Mouse (Mus musculus) myocyte (in vitro differentiated cells): ENCODE results near the gene Rere.

Experiments
- E2F4 ChIP-seq: IDR thresholded peaks from one replicate; pipeline ENCODE4 v1.6.1; 2011; ENCODE audit warnings: mild to moderate bottlenecking, control low read depth, moderate library complexity; ENCODE audit not compliant: insufficient read depth
- MAX ChIP-seq: IDR thresholded peaks from one replicate; pipeline ENCODE4 v1.6.1; 2011; ENCODE audit warnings: low read depth, mild to moderate bottlenecking, control low read depth
- MYOD1 ChIP-seq, 3 experiments: IDR thresholded peaks; one replicate each; pipeline ENCODE4 v1.6.1; 2011; ENCODE audit warnings: control low read depth in 2 of 3, low read depth in 2 of 3, mild to moderate bottlenecking in 2 of 3, moderate library complexity in 1 of 3; ENCODE audit not compliant: insufficient read length in 2 of 3, control insufficient read depth in 1 of 3
- MYOG ChIP-seq, 3 experiments: IDR thresholded peaks; one replicate each; pipeline ENCODE4 v1.6.1; 2011; ENCODE audit warnings: control low read depth in 2 of 3, low read depth in 2 of 3, mild to moderate bottlenecking in 2 of 3; ENCODE audit not compliant: insufficient read length in 2 of 3, control insufficient read depth in 1 of 3, insufficient read depth in 1 of 3
- POLR2A ChIP-seq: IDR thresholded peaks from one replicate; pipeline ENCODE4 v1.6.1; 2011; ENCODE audit warnings: low read depth, mild to moderate bottlenecking, control low read depth, moderate library complexity; ENCODE audit not compliant: insufficient read length
- POLR2AphosphoS2 ChIP-seq: IDR thresholded peaks from one replicate; pipeline ENCODE4 v1.6.1; 2011; ENCODE audit warnings: low read depth, control low read depth; ENCODE audit not compliant: insufficient read length
- REST ChIP-seq: IDR thresholded peaks from one replicate; pipeline ENCODE4 v1.6.1; 2011; ENCODE audit warnings: mild to moderate bottlenecking, control low read depth, moderate library complexity; ENCODE audit not compliant: insufficient read depth, insufficient read length
- TCF12 ChIP-seq: IDR thresholded peaks from one replicate; pipeline ENCODE4 v1.6.1; 2011; ENCODE audit warnings: mild to moderate bottlenecking, control low read depth; ENCODE audit not compliant: poor library complexity, insufficient read depth, severe bottlenecking
- USF1 ChIP-seq: IDR thresholded peaks from one replicate; pipeline ENCODE4 v1.6.1; 2011; ENCODE audit warnings: low read depth, mild to moderate bottlenecking, control low read depth, moderate library complexity

DNA sequence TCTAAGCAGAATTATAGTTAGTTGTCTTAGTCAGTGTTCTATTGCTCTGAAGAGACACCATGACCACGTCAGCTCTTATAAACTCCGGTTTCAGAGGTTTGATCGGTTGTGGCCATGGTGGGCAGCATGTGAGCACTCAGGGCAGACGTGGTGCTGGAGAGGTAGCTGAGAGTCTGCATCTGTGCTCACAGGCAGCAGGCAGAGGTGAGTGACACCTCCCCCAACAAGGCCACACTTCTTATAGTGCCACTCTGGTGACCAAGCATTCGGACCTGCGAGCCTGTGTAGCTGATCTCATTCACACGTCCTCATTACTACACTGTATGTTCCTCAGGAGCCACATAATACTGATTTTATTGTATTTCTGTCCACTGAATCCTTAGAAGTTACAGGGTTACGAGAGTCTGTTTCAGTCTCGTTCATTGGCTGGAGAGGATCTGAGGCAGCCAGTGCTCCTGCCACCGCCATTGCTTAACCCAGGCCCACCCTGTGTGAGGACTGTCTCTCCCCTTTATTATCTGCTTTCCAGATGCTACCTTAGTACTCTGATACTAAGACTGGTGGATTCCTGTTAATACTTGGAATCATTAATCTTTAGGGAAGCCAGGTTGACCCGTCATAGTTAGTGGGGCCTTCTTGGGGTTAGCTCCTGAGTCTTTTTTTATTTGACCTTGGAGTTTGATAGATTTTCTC lies 170.9 kb downstream of the Rere start:
- TF ChIP-seq POLR2A (no peak), MYOD1 (IDR thresholded peaks at IDR 0.05; ENCODE audit: control insufficient read depth in 1 of 3, insufficient read length in 2 of 3, low read depth in 2 of 3) (no peak), USF1 (no peak), TCF12 (no peak), E2F4 (no peak), REST (no peak), MAX (no peak), MYOG (IDR thresholded peaks at IDR 0.05; ENCODE audit: control insufficient read depth in 1 of 3, insufficient read depth in 1 of 3, insufficient read length in 2 of 3, low read depth in 2 of 3) (no peak), POLR2AphosphoS2 (no peak)
